Mouse (Mus musculus): Measurements from ENCODE around the gene Prrt2.

The Prrt2 gene

GRCm38 (mm10) chr7:126999568-126999967 lies 21.4 kb downstream of the Prrt2 start:
- no peak for DNase-seq

GRCm38 (mm10) chr7:126996449-126996848 lies 24.6 kb downstream of the Prrt2 start:
- no peak for DNase-seq

- DNase-seq: no peak
Observed at GRCm38 (mm10) chr7:126988816-126989215, 32.2 kb downstream of the Prrt2 start.

GRCm38 (mm10) chr7:126986319-126986718 lies 34.7 kb downstream of the Prrt2 start:
- peak; percentile 81 to 87 for DNase-seq

GRCm38 (mm10) chr7:126984667-126985444 lies 36.2 kb downstream of the Prrt2 start:
- DNase-seq: no peak

GRCm38 (mm10) chr7:126983113-126983512 lies 37.9 kb downstream of the Prrt2 start:
- DNase-seq: no peak

- DNase-seq: no peak
Observed at GRCm38 (mm10) chr7:126982054-126982453, 39.0 kb downstream of the Prrt2 start.

GRCm38 (mm10) chr7:126981601-126982000 lies 39.4 kb downstream of the Prrt2 start:
- DNase-seq: no peak

- DNase-seq: no peak
Observed at GRCm38 (mm10) chr7:126978841-126979240, 42.2 kb downstream of the Prrt2 start.

- peak in 1 of 2 experiments; percentile 37 for DNase-seq
Observed at GRCm38 (mm10) chr7:126976878-126977459, 44.0 kb downstream of the Prrt2 start.

GRCm38 (mm10) chr7:126975950-126976866 lies 44.8 kb downstream of the Prrt2 start, which contains the start of gene Cdiptos:
TSS of gene Cdiptos (minus strand) at chr7:126976098.
- DNase-seq: peak; percentile 97 to 98

- no peak for DNase-seq
Observed at GRCm38 (mm10) chr7:126975893-126975949, 45.3 kb downstream of the Prrt2 start, which contains the start of gene Cdipt. TSS of gene Cdipt (plus strand) at chr7:126975914.

- no peak for DNase-seq
Observed at GRCm38 (mm10) chr7:126975493-126975892, 45.5 kb downstream of the Prrt2 start.

Data from cerebellum, postnatal 36 days (tissue).